Mouse (Mus musculus) CH12.LX (cell line): ENCODE data around the gene Spag8. TPM values are rescaled to one million over a fixed set of nuclear protein-coding genes. Genes with fewer than 3 reads are reported as not detected.

Experiments used
- DNase-seq: peaks from one replicate; pipeline ENCODE4 v3.0.0-alpha.2; 2013; ENCODE audit errors: extremely low read depth
- H3K27ac ChIP-seq: 2 replicates; pipeline ENCODE4 v1.5.1; 2012; ENCODE audit warnings: low read depth, mild to moderate bottlenecking, control low read depth, moderate library complexity; ENCODE audit not compliant: insufficient read depth
- H3K27me3 ChIP-seq: replicated peaks from 2 replicates; pipeline ENCODE3; 2012; ENCODE audit warnings: inconsistent platforms
- H3K36me3 ChIP-seq, 2 experiments: replicated peaks in 1 of 2; 2 replicates each; pipeline versions ENCODE3 to v1.6.1; 2012; ENCODE audit warnings: inconsistent platforms in 1 of 2, low read length in 1 of 2, mild to moderate bottlenecking in 1 of 2, mixed read lengths in 1 of 2, moderate library complexity in 1 of 2; ENCODE audit not compliant: control insufficient read depth in 1 of 2, insufficient read depth in 1 of 2
- H3K4me1 ChIP-seq, 2 experiments: 2 replicates each; pipeline ENCODE4 v1.6.1; 2012; ENCODE audit warnings: inconsistent platforms in 1 of 2, moderate library complexity in 1 of 2; ENCODE audit not compliant: insufficient read depth in 2 of 2, control insufficient read depth in 1 of 2
- H3K4me2 ChIP-seq: 2 replicates; pipeline ENCODE4 v1.6.1; 2012; ENCODE audit warnings: low read depth, mild to moderate bottlenecking, control low read depth; ENCODE audit not compliant: poor library complexity, insufficient read depth, severe bottlenecking
- H3K4me3 ChIP-seq, 3 experiments: fragments of 150-350 bp in 1 of 3; sonication (generic) in 1 of 3; replicated peaks in 1 of 3; 2 replicates each; pipeline versions ENCODE3 to v1.5.1; 2011 to 2012; ENCODE audit warnings: low read depth in 2 of 3, low read length in 2 of 3, mild to moderate bottlenecking in 2 of 3, moderate library complexity in 2 of 3, control low read depth in 1 of 3, improper control_type of control experiment in 1 of 3, inconsistent platforms in 1 of 3, mixed read lengths in 1 of 3; ENCODE audit not compliant: poor library complexity in 1 of 3
- H3K79me2 ChIP-seq: replicated peaks from 2 replicates; pipeline ENCODE4 v1.6.1; 2012; ENCODE audit warnings: mild to moderate bottlenecking, moderate library complexity; ENCODE audit not compliant: control insufficient read depth, poor library complexity, insufficient read depth, severe bottlenecking; ENCODE audit errors: extremely low read depth
- H3K9ac ChIP-seq: 2 replicates; pipeline ENCODE4 v1.6.1; 2012; ENCODE audit warnings: low read depth, mild to moderate bottlenecking, control low read depth, moderate library complexity; ENCODE audit not compliant: insufficient read depth
- H3K9me3 ChIP-seq: replicated peaks from 2 replicates; pipeline ENCODE3; 2012; ENCODE audit warnings: low read length, inconsistent platforms, mixed read lengths
- BHLHE40 ChIP-seq: IDR thresholded peaks from 2 replicates; pipeline ENCODE4 v1.6.1; 2011; ENCODE audit warnings: mild to moderate bottlenecking, low read depth, low read length, improper control_type of control experiment
- CHD1 ChIP-seq: IDR thresholded peaks from 2 replicates; pipeline ENCODE4 v1.6.1; 2012; ENCODE audit warnings: low read depth, low read length, improper control_type of control experiment, inconsistent platforms
- CTCF ChIP-seq, 2 experiments: IDR thresholded peaks in 1 of 2; conservative IDR thresholded peaks in 1 of 2; 2 replicates each; pipeline ENCODE4 v1.5.1; 2011 to 2012; ENCODE audit warnings: low read depth in 2 of 2, low read length in 2 of 2, improper control_type of control experiment in 1 of 2, inconsistent platforms in 1 of 2, mild to moderate bottlenecking in 1 of 2, moderate library complexity in 1 of 2
- EP300 ChIP-seq: IDR thresholded peaks from 2 replicates; pipeline ENCODE4 v1.6.1; 2011; ENCODE audit warnings: low read length, improper control_type of control experiment
- ETS1 ChIP-seq: conservative IDR thresholded peaks from 2 replicates; pipeline ENCODE4 v1.6.1; 2012; ENCODE audit warnings: low read depth, mild to moderate bottlenecking, inconsistent platforms, low read length, improper control_type of control experiment, moderate library complexity
- GABPA ChIP-seq: IDR thresholded peaks from 2 replicates; pipeline ENCODE4 v1.6.1; 2012; ENCODE audit warnings: low read depth, low read length, improper control_type of control experiment, inconsistent platforms; ENCODE audit not compliant: insufficient replicate concordance
- HCFC1 ChIP-seq: IDR thresholded peaks from 2 replicates; pipeline ENCODE4 v1.6.1; 2012; ENCODE audit warnings: low read depth, mild to moderate bottlenecking, inconsistent platforms, low read length, improper control_type of control experiment
- JUND ChIP-seq: conservative IDR thresholded peaks from 2 replicates; pipeline ENCODE4 v1.6.1; 2011; ENCODE audit warnings: low read depth, low read length, improper control_type of control experiment
- KAT2A ChIP-seq: IDR thresholded peaks from 2 replicates; pipeline ENCODE4 v1.6.1; 2012; ENCODE audit warnings: low read length, improper control_type of control experiment, inconsistent platforms; ENCODE audit not compliant: insufficient replicate concordance
- MAFK ChIP-seq: IDR thresholded peaks from 2 replicates; pipeline ENCODE4 v1.6.1; 2011; ENCODE audit warnings: low read length, improper control_type of control experiment; ENCODE audit not compliant: insufficient replicate concordance
- MEF2A ChIP-seq: IDR thresholded peaks from 2 replicates; pipeline ENCODE4 v1.6.1; 2014; ENCODE audit warnings: low read depth, mild to moderate bottlenecking, inconsistent platforms, low read length, improper control_type of control experiment, borderline replicate concordance
- NELFE ChIP-seq: IDR thresholded peaks from 2 replicates; pipeline ENCODE4 v1.6.1; 2011; ENCODE audit warnings: low read depth, low read length, improper control_type of control experiment
- NRF1 ChIP-seq: IDR thresholded peaks from 2 replicates; pipeline ENCODE4 v1.6.1; 2014; ENCODE audit warnings: low read depth, mild to moderate bottlenecking, inconsistent platforms, low read length, improper control_type of control experiment, moderate library complexity
- POLR2A ChIP-seq: IDR thresholded peaks from 2 replicates; pipeline ENCODE4 v1.6.1; 2011; ENCODE audit warnings: low read depth, mild to moderate bottlenecking, improper control_type of control experiment, low read length
- RAD21 ChIP-seq: IDR thresholded peaks from 2 replicates; pipeline ENCODE4 v1.6.1; 2011; ENCODE audit warnings: low read depth, mild to moderate bottlenecking, low read length, improper control_type of control experiment, moderate library complexity
- TBP ChIP-seq: conservative IDR thresholded peaks from 2 replicates; pipeline ENCODE4 v1.6.1; 2011; ENCODE audit warnings: low read depth, low read length, improper control_type of control experiment
- TCF12 ChIP-seq: IDR thresholded peaks from 2 replicates; pipeline ENCODE4 v1.6.1; 2014; ENCODE audit warnings: low read depth, mild to moderate bottlenecking, inconsistent platforms, low read length, improper control_type of control experiment
- ZC3H11A ChIP-seq: IDR thresholded peaks from 2 replicates; pipeline ENCODE4 v1.6.1; 2012; ENCODE audit warnings: low read depth, mild to moderate bottlenecking, inconsistent platforms, low read length, improper control_type of control experiment
- dilution Hi-C: fragments of 300-500 bp; cut with MboI; formaldehyde crosslinking; loops from 2 replicates; pipeline ENCODE4 v1.14.3; 2020; ENCODE audit warnings: low sequenced_read_pairs; ENCODE audit not compliant: extremely low pct_unique_long_range_greater_than_20kb, extremely low pct_ligation_motif_present
- in situ Hi-C: fragments of 300-500 bp; cut with MboI; formaldehyde crosslinking; loops from 3 replicates; pipeline ENCODE4 v1.14.3; 2019; ENCODE audit warnings: low sequenced_read_pairs, low pct_ligation_motif_present, low pct_unique_long_range_greater_than_20kb, mixed read lengths
- polyA plus RNA-seq: library from polyadenylated mRNA; unstranded; fragments of >175 nt; gene quantifications from 2 replicates; pipeline ENCODE4 v1.2.1, GENCODE M21; 2012; ENCODE audit warnings: low read depth; ENCODE audit not compliant: insufficient read length
- total RNA-seq, 2 experiments: library from RNA; depleted of rRNA; stranded (reverse); fragments of 300-350 nt in 1 of 2; fragments of >200 nt in 1 of 2; gene quantifications; 2 replicates each; pipeline ENCODE4 v1.2.3; 2012 to 2014

The Spag8 gene
- 0.08 TPM in 1 of 2 replicates, not detected in the other for total RNA-seq (2012; rRNA removed)
- total RNA-seq (2014; rRNA removed), result not detected in 2 replicates
- not detected in 2 replicates for polyA plus RNA-seq

DNA sequence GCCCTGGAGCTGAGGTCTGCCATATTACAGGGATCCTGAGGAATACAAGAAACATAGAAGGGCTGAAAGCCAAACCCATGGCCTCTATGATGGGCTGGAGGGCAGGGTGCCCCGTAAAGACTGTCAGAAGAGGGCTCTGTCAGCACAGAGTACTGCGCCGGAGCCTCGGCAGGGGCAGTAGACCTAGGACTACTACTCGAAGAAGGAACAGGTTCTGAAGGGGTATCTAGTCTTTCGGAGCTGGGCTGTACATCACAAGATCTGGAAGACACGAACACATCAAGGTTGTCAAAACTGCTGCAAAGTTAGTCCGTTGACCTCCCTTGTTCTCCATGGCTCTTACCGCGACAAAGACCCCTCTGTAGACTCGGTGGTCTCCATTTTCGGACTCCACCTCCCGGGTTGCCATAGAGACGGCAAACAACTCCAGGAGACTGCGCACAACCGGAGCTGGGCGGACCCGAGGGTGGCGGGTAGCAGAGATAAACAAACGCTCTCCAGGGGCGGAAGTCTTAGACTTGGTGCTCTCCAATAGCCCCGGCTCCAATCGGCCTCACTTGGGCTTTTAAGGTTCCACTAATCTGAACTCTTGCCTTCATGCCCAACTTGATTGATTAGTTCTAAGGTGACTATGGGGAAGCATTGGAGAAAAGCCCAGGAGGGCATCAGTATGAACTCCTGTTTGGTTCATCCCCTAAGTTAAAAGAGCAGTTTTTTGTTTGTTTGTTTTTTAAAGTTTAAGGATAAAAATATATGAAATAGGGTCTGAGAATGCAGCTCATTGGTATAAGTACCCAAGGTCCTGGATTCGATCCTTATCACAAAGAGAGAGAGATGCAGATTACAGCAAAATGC is at the start of gene Spag8:
Spag8 (minus strand) TSS at position 434 of the 855 bp plus-strand sequence.
- peaks cover 9% of the 10 kb centered on the region for H3K9me3 ChIP-seq
- no peak within 1 kb of the TSS for H3K4me2 ChIP-seq
- in situ Hi-C loops (no loop called here), dilution Hi-C loops (no loop called here)
- TF ChIP-seq CTCF (conservative IDR thresholded peaks at IDR 0.05 in 1 of 2, IDR thresholded peaks at IDR 0.05 in 1 of 2; ENCODE audit: low read depth in 2 of 2, low read length in 2 of 2) (no peak), BHLHE40 (no peak)
- peaks cover 28% of the 10 kb centered on the region for H3K27me3 ChIP-seq
- H3K36me3 ChIP-seq, result no peaks in the 10 kb centered on the region
- DNase-seq, result no peak
- no peak within 1 kb of the TSS for H3K9ac ChIP-seq
- H3K4me3 ChIP-seq, result no peak within 1 kb of the TSS
- peaks cover 0 to 15% of the 10 kb centered on the region in 2 experiments; a peak in 2 of 4 replicates for H3K4me1 ChIP-seq
- H3K79me2 ChIP-seq, result no peaks in the 10 kb centered on the region
- H3K27ac ChIP-seq, result no peak within 1 kb of the TSS

- Histone ChIP-seq H3K9me3 (no peaks in the 10 kb centered on the region), H3K27me3 (peaks cover 94% of the 10 kb centered on the region), H3K36me3 (no peaks in the 10 kb centered on the region)
- dilution Hi-C loops (no loop called here), in situ Hi-C loops (no loop called here)
- no peak for TF ChIP-seq ZC3H11A
- TF ChIP-seq RAD21, result no peak
- no peak for TF ChIP-seq EP300
- TF ChIP-seq NELFE, result no peak
- no peak for TF ChIP-seq NRF1
- TF ChIP-seq POLR2A, result no peak
- no peak for TF ChIP-seq TCF12
- no peak for TF ChIP-seq MEF2A
- no peak for TF ChIP-seq JUND
- no peak for TF ChIP-seq MAFK
- TF ChIP-seq CHD1, result no peak
- TF ChIP-seq KAT2A, result no peak
- TF ChIP-seq GABPA, result no peak
- no peak for TF ChIP-seq TBP
- TF ChIP-seq ETS1, result no peak
- TF ChIP-seq HCFC1, result no peak
- TF ChIP-seq, all 38 proteins: peak for 0
- H3K79me2 ChIP-seq, result no peaks in the 10 kb centered on the region
- DNase-seq, result no peak
- H3K4me1 ChIP-seq, result no peaks in the 10 kb centered on the region
- H3K9ac ChIP-seq, result no peak within 1 kb of the TSS
- no peak within 1 kb of the TSS for H3K27ac ChIP-seq
- H3K4me2 ChIP-seq, result no peak within 1 kb of the TSS
- H3K4me3 ChIP-seq, result no peak within 1 kb of the TSS
These were observed 47.3 kb upstream of the Spag8 start, which contains the start of gene Olfr70 for GRCm38 (mm10) chr4:43700707-43701106. Gene Olfr70, minus strand, starts transcription at chr4:43700807.
